Mouse (Mus musculus): ENCODE measurements around the gene Neurod6. TPM values are rescaled to one million over a fixed set of nuclear protein-coding genes. Genes with fewer than 3 reads are reported as not detected.

The Neurod6 gene
- total and polyA plus RNA-seq, 3 experiments: not detected

DNA sequence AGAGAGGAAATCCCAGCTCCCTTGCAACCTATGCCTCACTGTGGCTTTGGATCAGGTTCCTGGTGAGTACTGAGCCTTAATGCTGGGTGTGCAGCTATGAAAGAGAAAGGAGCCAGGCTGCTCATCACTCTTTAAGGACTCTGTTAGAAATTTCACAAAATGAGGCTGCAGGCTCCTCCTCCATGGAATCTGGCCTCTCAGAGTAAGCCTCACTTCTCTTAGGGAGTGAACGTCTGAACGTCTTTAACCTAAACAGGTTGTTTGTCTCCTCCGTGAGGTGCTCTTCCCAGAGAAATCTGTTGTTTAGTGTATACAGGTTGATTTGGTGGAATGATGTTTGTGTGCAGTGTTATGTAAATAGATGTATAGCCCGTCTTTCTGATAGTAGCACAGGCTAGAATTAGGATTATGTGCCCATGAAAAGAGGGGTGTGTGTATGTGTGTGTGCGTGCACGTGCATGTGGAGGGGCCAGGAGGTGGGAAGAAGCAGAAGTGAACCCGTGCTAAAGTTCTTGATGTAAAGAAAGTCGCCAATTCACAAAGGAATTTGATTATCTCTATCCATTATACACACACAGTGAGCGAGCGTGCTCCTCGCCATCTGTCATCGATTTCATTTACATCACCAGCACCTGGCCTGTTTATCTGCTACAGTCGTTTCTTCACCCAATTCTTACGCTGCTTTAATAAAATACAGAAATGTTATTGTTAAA, 34.8 kb downstream of the Neurod6 start:
- TF ChIP-seq NELFE (IDR thresholded peaks at IDR 0.05; ENCODE audit: low read depth, low read length): no peak
- no peak for TF ChIP-seq USF2 (IDR thresholded peaks at IDR 0.05; ENCODE audit: borderline replicate concordance in 1 of 2, insufficient read depth in 1 of 2, low read depth in 1 of 2, low read length in 2 of 2)
- no peak for TF ChIP-seq CTCF (IDR thresholded peaks at IDR 0.05 in 2 of 3, conservative IDR thresholded peaks at IDR 0.05 in 1 of 3; ENCODE audit: control insufficient read depth in 1 of 3, insufficient read depth in 1 of 3, low read depth in 2 of 3, low read length in 3 of 3, poor library complexity in 1 of 3, severe bottlenecking in 1 of 3)
- no peak for TF ChIP-seq EP300 (IDR thresholded peaks at IDR 0.05; ENCODE audit: low read depth in 1 of 2, low read length in 2 of 2)
- no peak for TF ChIP-seq E2F4 (IDR thresholded peaks at IDR 0.05; ENCODE audit: borderline replicate concordance, low read depth, low read length)
- no peak for TF ChIP-seq UBTF (IDR thresholded peaks at IDR 0.05; ENCODE audit: borderline replicate concordance, insufficient read depth, low read depth, low read length)
- TF ChIP-seq ZKSCAN1 (IDR thresholded peaks at IDR 0.05; ENCODE audit: low read depth, low read length): no peak
- TF ChIP-seq MYB (IDR thresholded peaks at IDR 0.05; ENCODE audit: low read depth, low read length): no peak
- TF ChIP-seq TAL1 (IDR thresholded peaks at IDR 0.05; ENCODE audit: low read length): no peak
- TF ChIP-seq MEF2A (IDR thresholded peaks at IDR 0.05; ENCODE audit: extremely low read depth, insufficient replicate concordance, low read depth, low read length, poor library complexity, severe bottlenecking): no peak
- no peak for TF ChIP-seq RAD21 (IDR thresholded peaks at IDR 0.05; ENCODE audit: low read depth, low read length)
- no peak for TF ChIP-seq HCFC1 (IDR thresholded peaks at IDR 0.05; ENCODE audit: low read depth, low read length)
- TF ChIP-seq KAT2A (conservative IDR thresholded peaks at IDR 0.05; ENCODE audit: low read depth, low read length): no peak
- Histone ChIP-seq H3K4me3 (ENCODE audit: control insufficient read depth in 1 of 2, insufficient read depth in 1 of 2, low read depth in 2 of 2, low read length in 2 of 2) (no peak overlapping the region), H3K9me3 (replicated peaks; ENCODE audit: insufficient read depth, low read length) (no peaks in the 10 kb centered on the region), H3K9ac (ENCODE audit: control insufficient read depth, low read depth, low read length, poor library complexity, severe bottlenecking) (no peak overlapping the region), H3K4me1 (ENCODE audit: control insufficient read depth in 1 of 2, insufficient read depth in 2 of 2, low read length in 2 of 2) (no peaks in the 10 kb centered on the region), H3K27me3 (ENCODE audit: control insufficient read depth in 1 of 2, insufficient read depth in 2 of 2, low read length in 2 of 2) (no peaks in the 10 kb centered on the region), H3K36me3 (ENCODE audit: control insufficient read depth in 1 of 2, insufficient read depth in 2 of 2, low read length in 2 of 2) (no peaks in the 10 kb centered on the region), H3K79me2 (ENCODE audit: control insufficient read depth, insufficient read depth, low read length, poor library complexity) (no peaks in the 10 kb centered on the region), H3K27ac (ENCODE audit: control insufficient read depth, low read depth, low read length) (no peak overlapping the region)
- no peak for DNase-seq (ENCODE audit: low read depth, low spot score)

DNA sequence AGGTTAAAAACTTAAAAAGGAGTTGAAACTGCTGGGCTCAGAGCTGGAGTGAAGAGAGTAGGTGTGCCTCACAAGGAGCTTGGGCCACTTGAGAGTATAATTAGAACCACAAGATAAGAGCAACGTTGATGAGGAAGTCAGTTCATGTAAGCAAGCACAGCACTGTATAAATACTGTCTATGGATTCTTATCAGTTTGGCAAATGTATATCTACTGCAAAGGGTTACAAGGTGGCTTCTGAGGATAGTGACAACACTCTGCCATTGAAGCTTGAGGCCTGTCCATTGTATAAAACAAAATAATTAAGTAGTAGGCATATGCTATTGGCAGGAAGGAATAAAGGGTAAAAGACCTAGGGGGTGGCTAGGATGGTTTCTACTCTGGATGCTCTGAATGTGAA, 46.4 kb downstream of the Neurod6 start:
- no peaks in the 10 kb centered on the region for H3K36me3 ChIP-seq (ENCODE audit: control insufficient read depth in 1 of 2, insufficient read depth in 2 of 2, low read length in 2 of 2)
- no peak overlapping the region for H3K4me3 ChIP-seq (ENCODE audit: control insufficient read depth in 1 of 2, insufficient read depth in 1 of 2, low read depth in 2 of 2, low read length in 2 of 2)
- no peaks in the 10 kb centered on the region for H3K79me2 ChIP-seq (ENCODE audit: control insufficient read depth, insufficient read depth, low read length, poor library complexity)
- no peaks in the 10 kb centered on the region for H3K4me1 ChIP-seq (ENCODE audit: control insufficient read depth in 1 of 2, insufficient read depth in 2 of 2, low read length in 2 of 2)
- H3K9me3 ChIP-seq (replicated peaks; ENCODE audit: insufficient read depth, low read length): no peaks in the 10 kb centered on the region
- H3K9ac ChIP-seq (ENCODE audit: control insufficient read depth, low read depth, low read length, poor library complexity, severe bottlenecking): no peak overlapping the region
- H3K27ac ChIP-seq (ENCODE audit: control insufficient read depth, low read depth, low read length): no peak overlapping the region
- H3K27me3 ChIP-seq (ENCODE audit: control insufficient read depth in 1 of 2, insufficient read depth in 2 of 2, low read length in 2 of 2): no peaks in the 10 kb centered on the region
- no peak for DNase-seq (ENCODE audit: low read depth, low spot score)
- TF ChIP-seq MXI1 (IDR thresholded peaks at IDR 0.05; ENCODE audit: low read depth, low read length): no peak
- TF ChIP-seq MAX (IDR thresholded peaks at IDR 0.05; ENCODE audit: low read length): no peak
- no peak for TF ChIP-seq SIN3A (IDR thresholded peaks at IDR 0.05; ENCODE audit: low read length)
- TF ChIP-seq E2F4 (IDR thresholded peaks at IDR 0.05; ENCODE audit: borderline replicate concordance, low read depth, low read length): no peak
- no peak for TF ChIP-seq POLR2AphosphoS2 (IDR thresholded peaks at IDR 0.05; ENCODE audit: low read length)
- no peak for TF ChIP-seq GABPA (IDR thresholded peaks at IDR 0.05; ENCODE audit: low read depth, low read length)

Other genes starting within 250 kb of the Neurod6 start
- not detected in 2 replicates for gene Adcyap1r1, start 229.3 kb downstream of the Neurod6 start, total RNA-seq (2012; rRNA removed)
- gene Adcyap1r1, start 229.3 kb downstream of the Neurod6 start, polyA plus RNA-seq (2012; ENCODE audit: insufficient read depth in 1 of 2, insufficient read length in 2 of 2, low read depth in 1 of 2, low replicate concordance in 2 of 2, missing spikeins in 1 of 2): not detected
- not detected in 2 replicates for gene Itprid1, start 155.6 kb upstream of the Neurod6 start, total RNA-seq (2012; rRNA removed)
- not detected for gene Itprid1, start 155.6 kb upstream of the Neurod6 start, polyA plus RNA-seq (2012; ENCODE audit: insufficient read depth in 1 of 2, insufficient read length in 2 of 2, low read depth in 1 of 2, low replicate concordance in 2 of 2, missing spikeins in 1 of 2)

All from MEL (cell line).